Mouse (Mus musculus): ENCODE results near the gene Znrf1.

GRCm38 (mm10) chr8:111538194-111538593, 2.3 kb downstream of the Znrf1 start:
- no peak for TF ChIP-seq POLR2A (IDR thresholded peaks at IDR 0.05; ENCODE audit: low read depth, low read length)
- no peak for TF ChIP-seq CTCF (IDR thresholded peaks at IDR 0.05; ENCODE audit: borderline replicate concordance, insufficient read depth, low read length)

Data from embryonic fibroblast, embryonic 13.5 days (primary cell).